Mouse (Mus musculus) adrenal gland, postnatal 36 days (tissue): ENCODE results near the gene Pgm2. TPM values are rescaled to one million over a fixed set of nuclear protein-coding genes. Genes with fewer than 3 reads are reported as not detected.

Experiments used
- DNase-seq, 2 experiments: peaks; one replicate each; pipeline ENCODE4 v3.0.0; 2021; ENCODE audit warnings: mixed read lengths in 1 of 2
- long read RNA-seq, 2 experiments: library from polyadenylated mRNA; stranded (forward); transcript quantifications; one replicate each; pipeline ENCODE4 v2.0.0; 2021; ENCODE audit warnings: borderline sequencing depth in 2 of 2
- total RNA-seq, 2 experiments: library from RNA; stranded (reverse); gene quantifications; 2 replicates each; pipeline ENCODE4 v1.2.3; 2021

Pgm2 gene
- total RNA-seq: 10 to 100 TPM; 17.8 to 25.3 TPM
- long read RNA-seq, experiment 1, transcript Pgm2-201 (14 exons, 2,369 nt): major isoform, 13 of 17 reads
- long read RNA-seq, experiment 1, partial matches to known transcripts: 2 of 17 reads
- long read RNA-seq, experiment 1, other reads (novel, unspliced or antisense): 2 of 17 reads
- long read RNA-seq, experiment 2, transcript Pgm2-201 (14 exons, 2,369 nt): major isoform, 9 of 10 reads
- long read RNA-seq, experiment 2, partial matches to known transcripts: 0 of 10 reads
- long read RNA-seq, experiment 2, other reads (novel, unspliced or antisense): 1 of 10 reads

GRCm38 (mm10) chr5:64092748-64093292 lies at the start of gene Pgm2:
Gene Pgm2, plus strand, starts transcription at chr5:64092950.
- peak; percentile 91 to 94 for DNase-seq

- no peak for DNase-seq
Measured at GRCm38 (mm10) chr5:64043694-64044453, 48.9 kb upstream of the Pgm2 start.

- no peak for DNase-seq
Measured at GRCm38 (mm10) chr5:64044790-64045189, 48.0 kb upstream of the Pgm2 start.

GRCm38 (mm10) chr5:64045502-64045901 lies 47.2 kb upstream of the Pgm2 start:
- peak; percentile 86 to 90 for DNase-seq

- DNase-seq: no peak
Measured at GRCm38 (mm10) chr5:64046995-64047394, 45.8 kb upstream of the Pgm2 start.

DNA sequence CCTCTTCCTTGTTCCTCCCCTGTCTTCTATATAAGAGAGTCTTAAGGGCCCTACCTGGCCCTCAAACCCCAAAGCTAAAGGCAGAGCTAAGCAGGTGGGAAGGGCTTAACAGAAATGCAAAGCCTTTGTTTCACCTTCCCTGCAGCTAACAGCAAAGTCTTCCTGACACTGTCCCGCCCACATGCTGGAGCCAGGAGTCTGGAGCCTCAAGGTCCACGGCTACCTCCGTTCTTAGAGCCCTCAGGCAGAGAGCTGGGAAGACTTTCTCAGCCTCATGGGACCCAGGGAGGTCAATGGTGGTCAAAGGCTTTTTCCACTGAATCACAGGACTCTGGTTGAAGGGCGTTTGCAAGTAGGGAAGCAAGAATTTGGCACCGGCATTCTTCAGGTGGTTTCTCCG lies 44.8 kb upstream of the Pgm2 start:
- DNase-seq: no peak

GRCm38 (mm10) chr5:64048605-64049004 lies 44.1 kb upstream of the Pgm2 start:
- no peak for DNase-seq

DNA sequence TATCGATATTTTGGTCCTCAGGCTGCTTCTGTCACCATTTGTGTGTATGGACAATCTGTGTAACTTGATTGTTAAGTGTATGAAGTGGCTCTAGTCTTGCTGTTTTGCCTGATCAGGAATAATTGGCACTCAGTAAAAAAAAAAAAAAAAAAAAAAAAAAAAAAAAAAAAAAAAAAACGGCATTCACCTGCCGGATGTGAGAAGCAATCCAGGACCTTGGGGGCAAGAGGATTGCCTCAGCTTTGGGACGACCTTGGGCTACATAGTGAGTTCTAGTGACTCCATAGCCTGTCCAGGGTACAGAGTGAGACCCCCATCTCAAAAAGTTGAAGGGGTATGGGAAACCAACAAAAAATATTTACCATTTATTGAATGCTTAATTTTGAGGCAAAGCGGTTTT lies 43.5 kb upstream of the Pgm2 start:
- DNase-seq: no peak

GRCm38 (mm10) chr5:64053010-64053409 lies 39.7 kb upstream of the Pgm2 start:
- DNase-seq: no peak

GRCm38 (mm10) chr5:64056210-64056609 lies 36.5 kb upstream of the Pgm2 start:
- DNase-seq: no peak

DNA sequence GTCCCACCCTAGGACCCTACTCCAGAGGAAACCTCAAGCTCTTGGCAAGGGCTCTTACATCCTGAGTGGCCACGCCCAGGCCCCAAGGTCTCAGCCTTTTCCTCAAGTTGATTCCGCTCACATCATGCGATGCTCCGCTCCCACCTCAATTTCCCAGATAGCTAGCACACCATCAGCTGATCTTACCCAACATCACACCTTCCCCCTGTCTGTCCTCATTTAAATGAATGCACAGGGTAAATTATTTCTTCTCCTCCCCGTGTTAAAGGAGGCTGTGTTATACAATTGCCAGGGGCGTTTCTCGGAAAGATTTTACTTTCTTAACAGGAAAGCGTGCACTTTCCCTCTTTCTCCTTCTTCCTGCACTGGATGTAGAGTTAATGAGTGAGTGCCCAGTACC lies 31.9 kb upstream of the Pgm2 start:
- no peak for DNase-seq

DNA sequence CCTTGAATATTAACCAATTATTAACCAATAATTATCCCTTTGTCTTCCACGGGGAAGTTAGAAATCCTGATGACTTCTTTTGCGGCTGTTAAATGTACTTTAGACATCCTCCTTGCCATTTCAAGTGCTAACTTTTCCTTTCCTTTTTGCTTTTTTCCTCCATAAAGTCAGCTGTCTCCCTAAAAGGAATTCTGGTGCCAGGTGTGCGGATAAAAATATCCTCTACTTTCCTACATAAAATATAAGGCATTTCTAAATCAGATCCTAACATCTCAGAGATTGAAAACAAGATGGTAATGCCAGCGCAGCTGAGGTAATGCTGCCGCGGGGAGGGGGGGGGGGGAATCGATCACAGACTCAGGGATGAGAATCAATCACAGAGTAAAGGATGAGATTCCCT lies 31.1 kb upstream of the Pgm2 start:
- no peak for DNase-seq

DNA sequence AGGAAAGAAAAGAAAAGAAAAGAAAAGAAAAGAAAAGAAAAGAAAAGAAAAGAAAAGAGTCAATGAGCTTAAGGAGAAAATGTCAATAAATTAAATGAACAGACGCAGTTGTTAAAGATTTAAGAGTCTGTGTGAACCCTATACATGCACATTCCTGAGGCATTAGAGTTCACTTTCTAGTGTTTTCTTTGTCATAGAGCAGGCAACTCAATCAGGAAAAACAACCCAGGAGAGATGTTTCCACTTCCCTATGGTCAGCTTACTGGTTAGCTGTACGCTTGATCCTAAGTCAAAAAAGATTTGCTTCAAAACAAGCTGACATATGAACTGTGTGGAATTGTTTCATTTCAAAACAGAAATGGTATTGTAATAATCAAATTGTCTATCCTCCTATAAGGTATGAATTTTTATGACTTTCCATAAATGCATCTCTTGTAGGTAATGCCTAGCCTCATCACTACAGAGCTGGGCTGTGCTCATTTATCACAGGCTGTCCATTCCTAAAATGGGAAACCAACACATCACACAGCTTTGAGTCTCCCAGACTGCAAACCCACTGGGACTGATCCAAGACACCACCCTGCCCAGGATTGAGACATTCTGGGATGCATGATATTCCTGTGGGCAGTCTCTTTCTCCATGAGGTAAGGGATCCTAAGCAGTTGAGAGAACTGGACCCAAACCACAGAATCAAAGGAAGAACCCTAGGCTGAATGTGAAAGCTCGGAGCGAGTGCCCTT lies 29.7 kb upstream of the Pgm2 start:
- DNase-seq: no peak

DNA sequence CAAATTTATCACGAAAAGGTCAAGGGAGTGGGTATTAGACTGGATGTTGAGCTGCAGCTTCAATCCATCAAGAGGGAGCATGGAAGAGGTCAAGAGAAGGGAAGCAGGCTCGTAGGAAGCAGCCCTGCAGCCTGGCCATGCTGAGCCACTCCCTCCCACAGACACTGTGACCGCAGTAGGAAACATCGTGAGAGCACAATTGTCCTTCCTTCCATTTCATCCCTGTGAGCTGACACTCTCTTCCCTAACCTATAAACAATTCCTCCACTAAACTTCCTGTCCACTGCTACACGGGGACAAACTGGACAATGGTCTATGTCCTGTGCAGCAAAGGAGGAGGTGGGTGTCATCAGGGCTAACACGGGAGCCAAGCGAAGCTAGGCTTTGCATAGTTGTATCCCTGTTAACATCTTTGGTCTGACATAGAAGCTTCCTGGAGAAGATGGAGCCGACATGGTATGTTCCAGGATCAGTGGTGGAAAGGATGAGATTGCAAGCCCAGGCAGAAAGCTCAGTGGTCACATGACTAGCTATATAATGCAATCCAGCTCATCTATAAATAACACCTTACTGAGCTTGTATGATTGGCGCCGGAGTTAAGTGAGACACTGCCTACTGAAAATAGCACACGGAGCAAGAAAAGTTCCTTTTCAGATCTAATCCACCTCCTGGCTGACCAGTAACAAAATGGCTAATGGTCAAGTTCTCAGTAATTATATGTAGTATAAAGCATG lies 29.0 kb upstream of the Pgm2 start:
- peak; percentile 27 to 30 for DNase-seq

DNA sequence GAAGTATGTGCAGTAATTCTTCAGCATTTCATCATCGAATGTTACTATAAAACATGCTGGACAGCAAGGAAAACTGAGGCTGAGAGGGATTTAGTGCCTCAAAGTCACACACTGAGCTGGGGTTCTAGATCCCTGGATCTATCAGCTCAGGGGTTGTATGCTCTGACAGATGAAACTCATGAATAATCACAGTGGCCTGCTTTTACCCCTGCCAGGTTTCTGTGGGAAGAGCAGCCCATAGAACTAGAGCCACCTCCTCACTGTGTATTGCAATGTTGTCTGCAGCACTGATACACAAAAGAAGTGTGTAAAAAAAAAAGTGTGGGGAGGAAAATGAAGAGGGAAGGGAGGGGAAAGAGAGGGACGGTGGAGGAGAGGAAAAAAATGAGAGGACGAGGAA lies 28.3 kb upstream of the Pgm2 start:
- no peak for DNase-seq

- DNase-seq: no peak
Measured at GRCm38 (mm10) chr5:64065497-64066046, 27.2 kb upstream of the Pgm2 start.

GRCm38 (mm10) chr5:64066159-64066558 lies 26.6 kb upstream of the Pgm2 start:
- DNase-seq: no peak

- no peak for DNase-seq
Measured at GRCm38 (mm10) chr5:64067576-64067975, 25.2 kb upstream of the Pgm2 start.

DNA sequence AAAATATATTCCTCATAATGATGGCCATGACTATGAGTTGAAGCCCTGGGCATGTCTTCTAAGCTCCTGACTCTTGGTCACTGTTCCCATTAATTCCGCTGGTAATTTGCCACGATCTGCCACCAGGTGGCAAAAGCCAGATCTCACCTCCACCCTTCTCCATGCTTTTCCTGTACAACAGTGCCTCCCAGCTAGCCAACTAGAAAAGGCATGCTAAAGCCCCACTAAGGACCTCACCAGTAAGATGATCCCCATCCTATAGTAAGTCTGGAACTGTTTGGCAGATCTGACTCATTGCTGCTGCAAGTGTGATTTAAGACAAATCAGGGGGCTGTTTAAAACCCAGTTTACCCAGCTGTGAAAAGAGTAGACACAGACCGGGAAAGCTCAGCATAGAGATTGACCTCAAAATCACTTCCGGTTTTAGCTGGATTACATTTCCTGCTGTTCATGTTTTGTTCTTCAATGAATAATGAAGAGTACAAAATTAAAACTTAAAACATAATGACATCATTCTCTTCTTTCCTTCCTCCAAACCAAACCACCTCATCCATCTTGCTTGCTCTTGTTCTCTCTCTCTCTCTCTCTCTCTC lies 22.6 kb upstream of the Pgm2 start:
- peak; percentile 67 to 79 for DNase-seq

- no peak for DNase-seq
Measured at GRCm38 (mm10) chr5:64070742-64071476, 21.8 kb upstream of the Pgm2 start.

GRCm38 (mm10) chr5:64074455-64074854 lies 18.3 kb upstream of the Pgm2 start:
- DNase-seq: no peak
